Mouse (Mus musculus): Measurements from ENCODE around the gene Gm5108. TPM values are rescaled to one million over a fixed set of nuclear protein-coding genes. Genes with fewer than 3 reads are reported as not detected.

Gene Gm5108
- not detected for total RNA-seq (2023)

GRCm38 (mm10) chr5:67941369-67941768 lies at the start of gene Gm5108:
Gm5108 (plus strand) TSS chr5:67941669.

GRCm38 (mm10) chr5:67946321-67946720 lies 4.9 kb downstream of the Gm5108 start, which contains the start of gene Gm21905:
Gm21905 (minus strand) TSS chr5:67946421.

Other genes starting within 250 kb of the Gm5108 start
- 100 to 1,000 TPM; 127 to 135 TPM for gene Atp8a1, start 94.2 kb upstream of the Gm5108 start, total RNA-seq (2023)
- gene Gm21905, start 4.8 kb downstream of the Gm5108 start, total RNA-seq (2023), result not detected
- gene Grxcr1, start 90.2 kb downstream of the Gm5108 start, total RNA-seq (2023), result not detected

All from B cell, adult 67 days (primary cell).